Mouse (Mus musculus) intestine, embryonic 14.5 days (tissue): ENCODE measurements around the gene Pknox2. TPM values are rescaled to one million over a fixed set of nuclear protein-coding genes. Genes with fewer than 3 reads are reported as not detected.
A peak's percentile ranks its signal among the peaks of the same experiment; 100 is the strongest.

Source experiments
- ATAC-seq: fragments of 200-750 bp; cut with Nextera tagmentation; replicated peaks from 2 replicates; pipeline ENCODE4 v1.8.0; 2017; ENCODE audit warnings: low read depth, moderate number of reproducible peaks, moderate TSS enrichment, moderate library complexity; ENCODE audit not compliant: low FRiP score, low TSS enrichment
- DNase-seq: peaks from one replicate; pipeline ENCODE4 v3.0.0-alpha.2; 2018; ENCODE audit warnings: low spot score
- H3K27ac ChIP-seq: fragments of 300-500 bp; sonication (generic); 2 replicates; pipeline ENCODE4 v1.5.1; 2014; ENCODE audit warnings: low read depth, mild to moderate bottlenecking, control low read depth
- H3K27me3 ChIP-seq: fragments of 300-500 bp; sonication (generic); replicated peaks from 2 replicates; pipeline ENCODE4 v1.6.1; 2014; ENCODE audit warnings: low read length, control low read depth; ENCODE audit not compliant: control insufficient read depth, insufficient read depth
- H3K36me3 ChIP-seq: fragments of 300-500 bp; sonication (generic); 2 replicates; pipeline ENCODE4 v1.6.1; 2014; ENCODE audit warnings: low read length, control low read depth; ENCODE audit not compliant: control insufficient read depth, insufficient read depth
- H3K4me1 ChIP-seq: fragments of 300-500 bp; sonication (generic); replicated peaks from 2 replicates; pipeline ENCODE4 v1.6.1; 2014; ENCODE audit warnings: low read length, control low read depth, mixed read lengths; ENCODE audit not compliant: control insufficient read depth, insufficient read depth
- H3K4me2 ChIP-seq: fragments of 300-500 bp; sonication (generic); 2 replicates; pipeline ENCODE4 v1.6.1; 2014; ENCODE audit warnings: low read length
- H3K4me3 ChIP-seq: fragments of 300-500 bp; sonication (generic); 2 replicates; pipeline ENCODE4 v1.5.1; 2014; ENCODE audit warnings: low read depth, low read length, control low read depth, mixed read lengths
- H3K9ac ChIP-seq: fragments of 300-500 bp; sonication (generic); 2 replicates; pipeline ENCODE4 v1.6.1; 2014; ENCODE audit warnings: mild to moderate bottlenecking, low read length
- H3K9me3 ChIP-seq: fragments of 300-500 bp; sonication (generic); 2 replicates; pipeline ENCODE4 v1.6.1; 2016; ENCODE audit warnings: low read length, control low read depth; ENCODE audit not compliant: control insufficient read depth
- WGBS: fragments of 180-500 bp; shearing (Covaris S2); extraction: QIAGEN DNeasy Blood & Tissue Kit; methylation state at CpG from one replicate; pipeline ENCODE4 v1.1.7; 2014; 5-methylcytosine and 5-hydroxymethylcytosine counted together
- polyA plus RNA-seq: library from polyadenylated mRNA; unstranded; fragments of >200 nt; fragmentation: Nextera tagmentation; extraction: Ambion mirVana; gene quantifications from 2 replicates; pipeline ENCODE4 v1.2.1, GENCODE M21; 2014

Gene Pknox2
- polyA plus RNA-seq, 1 experiment from 2014 or later: 8.8 TPM

DNA sequence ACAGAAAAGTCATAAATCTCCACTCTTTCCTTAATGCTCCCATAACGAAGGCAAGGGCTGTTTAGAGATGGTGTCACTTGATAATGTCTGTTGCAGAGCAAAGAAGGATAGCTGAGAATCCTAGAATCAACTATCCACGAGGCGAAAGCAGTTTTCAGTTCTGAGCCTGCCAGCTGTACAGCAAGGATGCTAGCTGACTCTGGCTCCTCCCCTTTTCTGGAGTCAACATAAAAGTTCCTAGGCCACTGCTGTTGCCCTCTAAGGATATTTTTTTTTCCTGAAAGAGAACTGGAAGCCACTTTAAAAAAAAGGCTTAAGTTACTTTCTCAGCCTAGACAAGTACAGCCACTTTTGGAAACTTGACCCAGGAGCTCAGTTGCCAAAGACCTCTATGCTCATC is 176.1 kb downstream of the Pknox2 start:
- Histone ChIP-seq H3K9ac (no peak overlapping the region), H3K4me1 (peaks cover 17% of the 10 kb centered on the region), H3K4me3 (no peak overlapping the region), H3K4me2 (peak overlapping the region; percentile 23; the same call in 1 of the 2 replicates), H3K9me3 (no peaks in the 10 kb centered on the region), H3K27ac (no peak overlapping the region), H3K27me3 (no peaks in the 10 kb centered on the region), H3K36me3 (0 out of 2 replicates have a peak, but pooled peaks cover 3% of the 10 kb centered on the region)
- 10% methylated on average over 3 of the region's 3 CpGs for WGBS
- DNase-seq (no peak), ATAC-seq (no peak)

DNA sequence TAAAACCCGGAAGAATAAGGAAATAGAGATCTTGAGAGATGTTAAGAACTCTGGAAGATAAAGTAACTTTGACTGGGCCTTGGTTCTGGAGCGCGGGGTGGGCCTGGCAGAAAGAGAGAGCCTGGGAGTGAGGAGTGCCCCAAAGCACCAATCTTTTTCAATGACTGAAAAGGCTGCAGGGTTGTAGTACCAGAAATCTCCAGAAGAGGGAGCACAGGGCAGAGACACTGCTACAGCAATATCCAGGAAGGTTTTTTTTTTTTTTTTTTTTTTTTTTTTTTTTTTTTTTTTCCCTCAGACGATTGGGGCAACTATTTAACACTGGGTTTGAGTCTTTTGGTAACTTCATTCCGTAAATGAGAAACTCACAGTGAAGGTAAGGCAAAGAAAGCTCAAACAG is 176.6 kb downstream of the Pknox2 start:
- 0 out of 2 replicates have a peak, but pooled peaks cover 3% of the 10 kb centered on the region for H3K36me3 ChIP-seq
- no peaks in the 10 kb centered on the region for H3K9me3 ChIP-seq
- no peak overlapping the region for H3K9ac ChIP-seq
- no peak overlapping the region for H3K27ac ChIP-seq
- no peak overlapping the region for H3K4me3 ChIP-seq
- peak; percentile 89 for DNase-seq
- peaks cover 14% of the 10 kb centered on the region for H3K4me1 ChIP-seq
- H3K27me3 ChIP-seq: no peaks in the 10 kb centered on the region
- WGBS: 9% methylated on average over 5 of the region's 5 CpGs
- peak overlapping the region; percentile 23; the same call in 1 of the 2 replicates for H3K4me2 ChIP-seq
- ATAC-seq: no peak

DNA sequence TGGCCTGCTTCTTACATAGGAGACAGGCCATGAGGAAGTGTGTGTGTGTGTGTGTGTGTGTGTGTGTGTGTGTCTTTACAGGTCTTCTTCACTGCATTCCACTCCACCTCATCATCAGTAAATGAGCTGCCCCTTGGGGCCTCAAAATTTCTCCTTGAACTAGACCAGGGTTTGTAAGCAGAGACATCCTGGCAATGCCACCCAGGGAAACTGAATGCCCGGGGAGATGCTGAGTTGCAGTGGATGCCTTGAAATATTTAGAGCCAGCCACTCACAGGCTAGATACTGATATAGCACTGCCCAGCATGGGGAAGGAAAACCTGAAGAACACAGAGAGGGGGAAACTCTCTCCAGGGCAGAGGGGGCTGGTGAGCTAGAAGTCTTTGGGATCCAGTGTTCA is 178.1 kb downstream of the Pknox2 start:
- peaks cover 7% of the 10 kb centered on the region; the same call in 1 of the 2 replicates for H3K4me1 ChIP-seq
- H3K4me2 ChIP-seq: no peak overlapping the region
- DNase-seq (no peak), ATAC-seq (no peak)
- H3K27ac ChIP-seq: no peak overlapping the region
- 0 out of 2 replicates have a peak, but pooled peaks cover 3% of the 10 kb centered on the region for H3K36me3 ChIP-seq
- H3K27me3 ChIP-seq: no peaks in the 10 kb centered on the region
- no peak overlapping the region for H3K4me3 ChIP-seq
- whole genome bisulfite sequencing: 91% methylated on average over 1 of the region's 1 CpGs
- H3K9me3 ChIP-seq: no peaks in the 10 kb centered on the region
- H3K9ac ChIP-seq: no peak overlapping the region

DNA sequence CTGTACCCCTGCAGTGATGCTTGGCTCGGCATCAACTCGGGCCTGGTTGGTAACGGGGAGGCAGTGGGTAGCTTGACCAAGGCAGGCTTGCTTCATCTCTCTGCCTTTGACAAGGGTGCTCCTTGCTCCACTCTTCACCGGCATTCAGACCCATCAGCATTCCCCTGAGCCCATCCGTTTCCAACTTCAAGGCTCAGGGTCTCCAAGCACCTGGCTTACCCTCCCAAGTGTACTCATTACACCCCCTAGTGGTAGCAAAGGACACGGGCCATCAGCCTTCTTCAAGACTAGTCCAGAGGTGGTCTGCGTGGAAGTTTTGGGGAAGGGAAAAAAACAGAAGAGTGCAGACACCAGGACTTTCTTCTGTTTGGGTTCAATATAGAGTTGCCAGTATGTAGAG is 178.5 kb downstream of the Pknox2 start:
- peak; percentile 36; the same call in 1 of the 2 replicates for ATAC-seq
- Histone ChIP-seq H3K4me2 (no peak overlapping the region), H3K4me1 (peaks cover 7% of the 10 kb centered on the region; the same call in 1 of the 2 replicates), H3K36me3 (0 out of 2 replicates have a peak, but pooled peaks cover 3% of the 10 kb centered on the region), H3K9ac (no peak overlapping the region), H3K27ac (no peak overlapping the region), H3K4me3 (no peak overlapping the region), H3K9me3 (no peaks in the 10 kb centered on the region), H3K27me3 (no peaks in the 10 kb centered on the region)
- no peak for DNase-seq
- 47% methylated on average over 7 of the region's 7 CpGs for WGBS

DNA sequence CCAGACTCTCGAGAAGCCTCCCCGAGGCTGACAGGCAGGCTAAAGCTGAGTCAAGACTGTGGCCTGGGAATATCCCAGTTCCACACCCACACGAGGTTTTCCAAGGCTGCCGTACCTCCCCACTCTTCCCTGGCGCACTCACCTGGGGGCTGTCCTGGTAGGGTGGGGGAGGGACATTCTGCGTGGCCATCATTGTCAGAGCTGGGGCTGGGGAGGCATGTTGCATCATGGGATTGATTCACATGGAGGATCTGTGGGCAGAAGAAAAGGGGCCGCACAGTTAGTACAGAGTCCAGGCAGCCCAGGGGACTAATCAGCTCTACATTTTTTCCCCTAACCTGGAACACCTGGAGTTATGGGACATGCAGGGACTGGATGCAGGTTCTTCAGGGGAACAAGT is 179.0 kb downstream of the Pknox2 start:
- DNase-seq: no peak
- no peak overlapping the region for H3K4me2 ChIP-seq
- 83% methylated on average over 7 of the region's 7 CpGs for WGBS
- 0 out of 2 replicates have a peak, but pooled peaks cover 3% of the 10 kb centered on the region for H3K36me3 ChIP-seq
- no peak overlapping the region for H3K4me3 ChIP-seq
- H3K9ac ChIP-seq: no peak overlapping the region
- H3K4me1 ChIP-seq: peaks cover 7% of the 10 kb centered on the region; the same call in 1 of the 2 replicates
- H3K27ac ChIP-seq: no peak overlapping the region
- no peak for ATAC-seq
- no peaks in the 10 kb centered on the region for H3K9me3 ChIP-seq
- H3K27me3 ChIP-seq: no peaks in the 10 kb centered on the region

DNA sequence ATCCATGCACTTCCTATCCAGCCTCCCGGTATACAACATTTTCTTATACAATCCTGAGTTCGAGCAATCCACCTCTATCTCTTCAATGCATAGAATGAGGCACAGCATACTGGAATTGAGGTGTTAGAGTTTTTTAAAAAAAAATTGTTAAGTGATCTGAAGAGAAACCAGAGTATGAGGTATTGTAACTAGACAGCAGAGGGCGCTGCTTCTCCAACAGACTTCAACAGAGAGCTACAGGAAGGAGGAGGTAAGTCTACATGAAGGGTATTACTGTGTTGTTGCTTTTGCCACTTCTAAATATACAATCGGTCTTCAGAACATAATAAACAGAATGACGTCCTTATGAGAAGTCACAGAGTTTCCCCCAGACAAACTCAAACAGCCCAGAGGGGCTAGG is 181.5 kb downstream of the Pknox2 start:
- Histone ChIP-seq H3K9me3 (no peaks in the 10 kb centered on the region), H3K4me3 (no peak overlapping the region), H3K4me1 (no peaks in the 10 kb centered on the region), H3K36me3 (0 out of 2 replicates have a peak, but pooled peaks cover 3% of the 10 kb centered on the region), H3K9ac (no peak overlapping the region), H3K27me3 (no peaks in the 10 kb centered on the region), H3K27ac (no peak overlapping the region), H3K4me2 (no peak overlapping the region)
- DNase-seq (no peak), ATAC-seq (no peak)
- WGBS: 63% methylated on average over 5 of the region's 5 CpGs

DNA sequence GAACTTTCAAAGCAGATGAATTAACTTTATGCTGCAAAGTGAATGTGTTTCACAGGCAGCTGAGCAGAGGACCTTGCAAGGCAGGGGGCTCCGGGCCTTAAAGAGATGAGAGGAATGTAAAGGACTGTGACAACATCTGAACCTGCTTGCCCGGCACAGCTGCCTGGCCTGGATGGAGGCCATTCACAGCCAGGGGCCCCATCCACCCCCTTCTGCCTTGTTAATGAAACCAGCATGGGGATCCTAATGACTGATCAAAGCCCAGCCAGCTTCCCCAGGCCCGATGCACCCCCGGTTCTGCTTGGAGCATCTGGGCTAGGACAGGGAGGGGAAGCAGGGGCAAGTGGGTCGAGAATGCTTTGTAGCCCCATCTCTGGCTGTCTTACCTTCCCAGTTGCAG is 183.0 kb downstream of the Pknox2 start:
- Histone ChIP-seq H3K36me3 (0 out of 2 replicates have a peak, but pooled peaks cover 3% of the 10 kb centered on the region), H3K9me3 (no peaks in the 10 kb centered on the region), H3K4me2 (no peak overlapping the region), H3K27me3 (no peaks in the 10 kb centered on the region), H3K4me3 (no peak overlapping the region), H3K9ac (no peak overlapping the region), H3K4me1 (no peaks in the 10 kb centered on the region), H3K27ac (no peak overlapping the region)
- WGBS: 30% methylated on average over 5 of the region's 5 CpGs
- DNase-seq (no peak), ATAC-seq (no peak)

DNA sequence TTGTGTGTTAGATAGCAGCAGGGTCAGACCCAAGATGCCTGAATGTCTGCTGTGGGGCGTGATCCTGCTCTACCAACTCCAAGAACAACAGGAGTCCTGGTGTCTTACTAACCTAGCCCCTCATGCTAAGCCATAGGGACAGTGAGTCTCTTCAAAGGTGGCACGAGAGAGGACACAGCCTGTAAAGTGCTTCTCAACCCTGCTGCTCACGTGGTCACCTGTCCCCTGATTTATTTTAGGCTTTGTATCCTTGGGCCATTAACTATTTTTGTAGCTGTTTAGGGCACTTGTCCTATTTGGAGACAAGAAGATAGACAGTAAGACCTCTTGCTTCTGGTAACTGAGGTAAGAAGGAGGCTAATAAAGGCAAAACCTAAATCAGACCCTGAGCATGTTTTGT is 183.7 kb downstream of the Pknox2 start:
- no peak for DNase-seq
- no peak for ATAC-seq
- no peaks in the 10 kb centered on the region for H3K27me3 ChIP-seq
- no peaks in the 10 kb centered on the region for H3K9me3 ChIP-seq
- 72% methylated on average over 3 of the region's 3 CpGs for WGBS
- H3K4me1 ChIP-seq: no peaks in the 10 kb centered on the region
- H3K9ac ChIP-seq: no peak overlapping the region
- H3K27ac ChIP-seq: no peak overlapping the region
- no peak overlapping the region for H3K4me2 ChIP-seq
- 0 out of 2 replicates have a peak, but pooled peaks cover 3% of the 10 kb centered on the region for H3K36me3 ChIP-seq
- H3K4me3 ChIP-seq: no peak overlapping the region

DNA sequence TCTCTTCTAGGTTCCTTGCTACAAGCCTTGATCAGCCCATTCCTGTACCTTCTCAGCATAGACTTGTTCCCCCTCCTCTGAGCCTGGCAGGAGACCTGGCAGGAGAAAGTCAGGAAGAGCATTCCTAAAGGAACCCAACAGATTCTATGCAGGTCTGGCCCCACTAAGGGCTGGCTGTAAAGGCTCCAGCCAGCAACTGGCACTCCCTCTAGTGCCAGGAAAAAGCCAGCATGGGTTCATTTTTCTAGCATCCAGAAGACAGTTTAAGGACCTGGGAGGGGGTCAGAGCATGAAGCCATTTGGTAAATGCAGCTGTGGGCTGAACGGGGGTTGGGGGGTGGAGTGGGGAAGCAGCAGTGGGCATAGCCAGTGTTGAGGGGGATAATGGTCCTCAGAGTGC is 185.3 kb downstream of the Pknox2 start:
- no peaks in the 10 kb centered on the region for H3K9me3 ChIP-seq
- H3K9ac ChIP-seq: no peak overlapping the region
- WGBS: 21% methylated on average over 1 of the region's 1 CpGs
- no peak overlapping the region for H3K4me2 ChIP-seq
- no peaks in the 10 kb centered on the region for H3K27me3 ChIP-seq
- H3K4me1 ChIP-seq: no peaks in the 10 kb centered on the region
- DNase-seq (no peak), ATAC-seq (no peak)
- H3K27ac ChIP-seq: no peak overlapping the region
- no peaks in the 10 kb centered on the region for H3K36me3 ChIP-seq
- H3K4me3 ChIP-seq: no peak overlapping the region
